Mouse (Mus musculus) midbrain, postnatal 0 days (tissue): ENCODE data around the gene Slc17a7. TPM values are rescaled to one million over a fixed set of nuclear protein-coding genes. Genes with fewer than 3 reads are reported as not detected.
"Not testable (repeated sequence)": the region's sequence is repeated elsewhere in the genome, so short reads cannot be mapped to it uniquely, and the experiment has no call there.

ENCODE experiments used
- ATAC-seq: fragments of 200-750 bp; cut with Nextera tagmentation; 2 replicates; pipeline ENCODE4 v1.8.0; 2017; ENCODE audit warnings: moderate number of reproducible peaks, mild to moderate bottlenecking, moderate TSS enrichment, moderate library complexity; ENCODE audit not compliant: low FRiP score
- DNase-seq: peaks from one replicate; pipeline ENCODE4 v3.0.0-alpha.2; 2015; ENCODE audit warnings: low spot score
- H3K27ac ChIP-seq: fragments of 300-500 bp; sonication (generic); 2 replicates; pipeline ENCODE4 v1.5.1; 2014; ENCODE audit warnings: low read depth, mild to moderate bottlenecking, low read length, mixed read lengths
- H3K27me3 ChIP-seq: fragments of 300-500 bp; sonication (generic); 2 replicates; pipeline ENCODE4 v1.6.1; 2014; ENCODE audit warnings: low read length, control low read depth, mixed read lengths; ENCODE audit not compliant: insufficient read depth
- H3K36me3 ChIP-seq: fragments of 300-500 bp; sonication (generic); 2 replicates; pipeline ENCODE4 v1.6.1; 2014; ENCODE audit warnings: low read length, control low read depth, mixed read lengths; ENCODE audit not compliant: insufficient read depth
- H3K4me1 ChIP-seq: fragments of 300-500 bp; sonication (generic); 2 replicates; pipeline ENCODE4 v1.6.1; 2014; ENCODE audit warnings: mild to moderate bottlenecking, control low read depth, antibody characterized with exemption, low read length, mixed read lengths; ENCODE audit not compliant: insufficient read depth
- H3K4me2 ChIP-seq: fragments of 300-500 bp; sonication (generic); 2 replicates; pipeline ENCODE4 v1.6.1; 2014; ENCODE audit warnings: low read depth, mild to moderate bottlenecking, low read length, mixed read lengths; ENCODE audit not compliant: poor library complexity, severe bottlenecking
- H3K4me3 ChIP-seq: fragments of 300-500 bp; sonication (generic); 2 replicates; pipeline ENCODE4 v1.5.1; 2014; ENCODE audit warnings: low read depth, mild to moderate bottlenecking, low read length, moderate library complexity
- H3K9ac ChIP-seq: fragments of 300-500 bp; sonication (generic); replicated peaks from 2 replicates; pipeline ENCODE4 v1.6.1; 2014; ENCODE audit warnings: mild to moderate bottlenecking, low read length, moderate library complexity, mixed read lengths; ENCODE audit not compliant: poor library complexity, severe bottlenecking
- H3K9me3 ChIP-seq: fragments of 300-500 bp; sonication (generic); 2 replicates; pipeline ENCODE4 v1.6.1; 2016; ENCODE audit warnings: low read length, control low read depth
- CTCF ChIP-seq: IDR thresholded peaks from 2 replicates; pipeline ENCODE4 v1.5.1; 2016; ENCODE audit warnings: antibody characterized with exemption, mild to moderate bottlenecking
- WGBS: fragments of 180-500 bp; shearing (Covaris S2); extraction: QIAGEN DNeasy Blood & Tissue Kit; methylation state at CpG from one replicate; pipeline ENCODE4 v1.1.7; 2014; 5-methylcytosine and 5-hydroxymethylcytosine counted together
- polyA plus RNA-seq: library from polyadenylated mRNA; unstranded; fragments of >200 nt; fragmentation: Nextera tagmentation; extraction: Ambion mirVana; gene quantifications from 2 replicates; pipeline ENCODE4 v1.2.1, GENCODE M21; 2015
- total RNA-seq: library from RNA; depleted of rRNA; stranded (reverse); fragments of >200 nt; gene quantifications from 2 replicates; pipeline ENCODE4 v1.2.3, GENCODE M21; 2014

Slc17a7 gene
- total and polyA plus RNA-seq, 2 experiments from 2014 or later = 0.95 to 2.5 TPM

- Histone ChIP-seq H3K36me3 (peaks cover 50% of the 10 kb centered on the region), H3K4me3 (no peak overlapping the region), H3K27me3 (no peaks in the 10 kb centered on the region), H3K27ac (no peak overlapping the region), H3K4me1 (peaks cover 3% of the 10 kb centered on the region), H3K4me2 (no peak overlapping the region), H3K9me3 (no peaks in the 10 kb centered on the region), H3K9ac (0 out of 2 replicates have a peak overlapping the region, but pooled peaks have one; percentile 19)
- no peak for TF ChIP-seq CTCF
- ATAC-seq (no peak), DNase-seq (no peak)
Measured at GRCm38 (mm10) chr7:45121966-45122365, 41.8 kb upstream of the Slc17a7 start.

GRCm38 (mm10) chr7:45122561-45123185, 41.1 kb upstream of the Slc17a7 start:
- H3K36me3 ChIP-seq = peaks cover 50% of the 10 kb centered on the region
- peak overlapping the region; percentile 99 for H3K9ac ChIP-seq
- no peaks in the 10 kb centered on the region for H3K27me3 ChIP-seq
- no peaks in the 10 kb centered on the region for H3K9me3 ChIP-seq
- no peak for DNase-seq
- H3K4me1 ChIP-seq = peaks cover 6% of the 10 kb centered on the region
- peak overlapping the region; percentile 88 for H3K4me2 ChIP-seq
- ATAC-seq = no peak
- H3K4me3 ChIP-seq = peak overlapping the region; percentile 84; the same call in 1 of the 2 replicates
- no peak overlapping the region for H3K27ac ChIP-seq
- no peak for TF ChIP-seq CTCF
- WGBS = 86% methylated on average over 15 of the region's 15 CpGs

DNA sequence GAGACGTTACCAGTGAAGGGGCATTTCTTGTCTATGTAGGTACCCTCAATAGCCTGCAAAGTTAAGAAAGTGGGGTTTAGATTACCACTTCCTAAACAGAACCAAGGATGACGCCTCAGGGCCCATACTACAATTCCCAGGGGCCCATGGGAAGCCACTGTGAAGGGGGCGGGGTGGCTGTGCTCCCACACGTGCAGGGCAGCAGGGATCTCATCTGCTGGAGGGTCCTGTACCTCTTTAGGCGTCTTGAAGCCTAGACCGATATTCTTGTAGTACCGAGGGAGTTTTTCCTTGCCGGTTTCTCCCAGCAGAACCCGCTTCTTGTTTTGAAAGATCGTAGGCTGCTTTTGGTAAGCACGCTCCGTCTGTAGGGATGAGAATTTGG, 40.6 kb upstream of the Slc17a7 start:
- Histone ChIP-seq H3K4me3 (peak overlapping the region; percentile 84), H3K27ac (peak overlapping the region; percentile 92; the same call in 1 of the 2 replicates), H3K9me3 (no peaks in the 10 kb centered on the region), H3K36me3 (peaks cover 50% of the 10 kb centered on the region), H3K9ac (peak overlapping the region; percentile 99), H3K4me2 (peak overlapping the region; percentile 88), H3K27me3 (no peaks in the 10 kb centered on the region), H3K4me1 (peaks cover 6% of the 10 kb centered on the region)
- peak; percentile 44 for DNase-seq
- no peak for ATAC-seq
- WGBS = 26% methylated on average over 12 of the region's 12 CpGs
- no peak for TF ChIP-seq CTCF

GRCm38 (mm10) chr7:45124224-45125143, 39.3 kb upstream of the Slc17a7 start, which contains the start of gene Rps11:
Rps11 (minus strand) TSS chr7:45124439.
- Histone ChIP-seq H3K4me3 (peak within 1 kb of the TSS; percentile 84), H3K27me3 (no peaks in the 10 kb centered on the region), H3K9ac (peak within 1 kb of the TSS; percentile 99), H3K4me1 (peaks cover 6% of the 10 kb centered on the region), H3K36me3 (peaks cover 47% of the 10 kb centered on the region), H3K4me2 (peak within 1 kb of the TSS; percentile 88), H3K9me3 (no peaks in the 10 kb centered on the region), H3K27ac (peak within 1 kb of the TSS; percentile 92)
- no peak; the same call in 1 of the 2 replicates for TF ChIP-seq CTCF
- DNase-seq (peak; percentile 99), ATAC-seq (peak; percentile 88)
- WGBS = 1% methylated on average over 59 of the region's 59 CpGs

DNA sequence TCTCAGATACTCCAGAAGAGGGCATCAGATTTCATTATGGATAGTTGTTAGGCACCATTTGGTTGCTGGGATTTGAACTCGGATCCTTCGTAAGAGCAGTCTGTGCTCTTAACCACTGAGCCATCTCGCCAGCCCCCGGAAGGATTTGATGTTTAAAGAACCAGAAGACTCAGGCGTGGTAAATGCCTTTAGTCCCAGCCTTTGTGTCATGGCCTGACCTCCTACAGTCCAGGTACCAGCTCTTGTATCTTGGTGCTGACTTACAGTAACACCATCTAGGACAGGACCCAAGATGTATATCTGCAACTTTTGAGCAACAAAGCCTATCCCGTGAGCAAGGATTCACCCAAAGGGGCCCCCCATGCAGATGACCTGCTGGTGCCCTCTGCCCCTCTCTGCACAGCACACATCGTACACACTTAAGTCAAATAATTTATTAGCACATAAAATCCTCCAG, 38.6 kb upstream of the Slc17a7 start:
- no peaks in the 10 kb centered on the region for H3K9me3 ChIP-seq
- 24% methylated on average over 7 of the region's 7 CpGs for WGBS
- H3K4me1 ChIP-seq = peaks cover 9% of the 10 kb centered on the region
- peak; percentile 60; the same call in 1 of the 2 replicates for TF ChIP-seq CTCF
- no peaks in the 10 kb centered on the region for H3K27me3 ChIP-seq
- no peak overlapping the region for H3K9ac ChIP-seq
- no peak overlapping the region for H3K4me2 ChIP-seq
- DNase-seq = peak; percentile 53
- H3K4me3 ChIP-seq = no peak overlapping the region
- ATAC-seq = no peak
- H3K27ac ChIP-seq = peak overlapping the region; percentile 73; the same call in 1 of the 2 replicates
- H3K36me3 ChIP-seq = peaks cover 41% of the 10 kb centered on the region

- not testable (repeated sequence) for H3K4me2 ChIP-seq, H3K4me3 ChIP-seq, DNase-seq, H3K27me3 ChIP-seq, H3K9me3 ChIP-seq, ATAC-seq, H3K4me1 ChIP-seq, H3K9ac ChIP-seq
- H3K27ac ChIP-seq = peak overlapping the region; percentile 73; the same call in 1 of the 2 replicates
- peaks cover 36% of the 10 kb centered on the region for H3K36me3 ChIP-seq
- 61% methylated on average over 5 of the region's 5 CpGs for WGBS
Measured at GRCm38 (mm10) chr7:45125649-45126048, 38.1 kb upstream of the Slc17a7 start.
